Mouse (Mus musculus) embryonic facial prominence, embryonic 15.5 days (tissue): Measurements from ENCODE around the gene Mettl5. TPM values are rescaled to one million over a fixed set of nuclear protein-coding genes. Genes with fewer than 3 reads are reported as not detected.
A peak's percentile ranks its signal among the peaks of the same experiment; 100 is the strongest.
"Not testable (repeated sequence)": the region's sequence is repeated elsewhere in the genome, so short reads cannot be mapped to it uniquely, and the experiment has no call there.

Experiments used
- ATAC-seq: fragments of 200-750 bp; cut with Nextera tagmentation; 2 replicates; pipeline ENCODE4 v1.8.0; 2017; ENCODE audit warnings: low read depth, moderate TSS enrichment; ENCODE audit not compliant: insufficient number of reproducible peaks, low FRiP score, low TSS enrichment
- H3K27ac ChIP-seq: fragments of 300-500 bp; sonication (generic); replicated peaks from 2 replicates; pipeline ENCODE4 v1.5.1; 2015; ENCODE audit warnings: mild to moderate bottlenecking, inconsistent platforms
- H3K27me3 ChIP-seq: fragments of 300-500 bp; sonication (generic); 2 replicates; pipeline ENCODE4 v1.6.1; 2015; ENCODE audit warnings: inconsistent platforms
- H3K36me3 ChIP-seq: fragments of 300-500 bp; sonication (generic); 2 replicates; pipeline ENCODE4 v1.6.1; 2015; ENCODE audit warnings: mild to moderate bottlenecking, inconsistent platforms
- H3K4me1 ChIP-seq: fragments of 300-500 bp; sonication (generic); 2 replicates; pipeline ENCODE4 v1.6.1; 2015; ENCODE audit warnings: inconsistent platforms
- H3K4me2 ChIP-seq: fragments of 300-500 bp; sonication (generic); replicated peaks from 2 replicates; pipeline ENCODE4 v1.6.1; 2015; ENCODE audit warnings: mild to moderate bottlenecking, inconsistent platforms
- H3K4me3 ChIP-seq: fragments of 300-500 bp; sonication (generic); replicated peaks from 2 replicates; pipeline ENCODE4 v1.5.1; 2015; ENCODE audit warnings: mild to moderate bottlenecking, inconsistent platforms
- H3K9ac ChIP-seq: fragments of 300-500 bp; sonication (generic); 2 replicates; pipeline ENCODE4 v1.6.1; 2015; ENCODE audit warnings: inconsistent platforms
- H3K9me3 ChIP-seq: fragments of 300-500 bp; sonication (generic); replicated peaks from 2 replicates; pipeline ENCODE4 v1.6.1; 2016; ENCODE audit warnings: inconsistent platforms
- WGBS: fragments of 180-500 bp; shearing (Covaris S2); methylation state at CpG from one replicate; pipeline ENCODE4 v1.1.7; 2015; 5-methylcytosine and 5-hydroxymethylcytosine counted together
- polyA plus RNA-seq: library from polyadenylated mRNA; unstranded; fragments of >200 nt; fragmentation: Nextera tagmentation; extraction: Ambion mirVana; gene quantifications from 2 replicates; pipeline ENCODE4 v1.2.1, GENCODE M21; 2015

Mettl5 gene
- 35.8 and 36.6 TPM in 2 replicates for polyA plus RNA-seq

DNA sequence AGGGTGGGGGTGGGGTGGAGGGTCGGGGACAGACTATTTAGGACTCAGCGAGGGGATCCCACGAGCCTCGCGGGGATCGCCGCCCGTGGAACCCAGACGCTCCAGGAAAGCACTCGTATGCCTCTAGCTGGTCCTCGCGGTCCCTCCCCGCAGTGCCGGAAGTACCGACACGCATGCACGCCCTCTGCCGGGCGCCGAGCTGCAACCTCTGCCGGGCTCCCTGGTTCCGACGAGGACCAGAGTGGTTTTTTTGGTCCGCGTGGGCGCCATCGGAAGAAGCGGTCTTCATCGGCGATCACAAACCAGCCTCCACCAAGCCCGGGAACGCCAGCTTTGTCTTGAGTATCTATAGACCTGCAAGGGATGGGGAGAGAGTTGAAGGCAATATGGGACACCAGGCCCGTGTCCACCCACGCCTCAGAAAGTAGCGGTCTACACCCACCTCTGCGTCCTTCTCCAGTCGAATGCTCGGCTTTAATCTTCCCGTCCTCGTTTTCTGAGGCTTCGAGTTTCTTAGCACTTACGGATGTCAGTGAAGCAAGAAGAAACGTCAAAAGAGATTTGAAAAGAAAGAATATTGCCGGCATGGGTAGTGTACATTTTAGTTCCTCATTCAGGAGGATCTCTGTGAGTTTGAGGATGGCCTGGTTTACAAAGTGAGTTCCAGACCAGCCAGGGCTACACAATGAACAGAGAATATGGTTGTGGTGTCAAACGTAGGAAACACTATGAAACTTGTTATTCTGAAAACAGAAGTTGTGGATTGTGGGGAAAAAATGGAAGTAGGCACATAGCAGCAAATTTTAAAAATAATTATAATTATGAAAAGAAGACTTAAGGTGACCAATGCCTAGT lies at the start of gene Mettl5:
Gene Mettl5 (minus strand): TSS at position 165 of the 855 bp plus-strand sequence.
- peak; percentile 96 for ATAC-seq
- WGBS = 1% methylated on average over 45 of the region's 45 CpGs

DNA sequence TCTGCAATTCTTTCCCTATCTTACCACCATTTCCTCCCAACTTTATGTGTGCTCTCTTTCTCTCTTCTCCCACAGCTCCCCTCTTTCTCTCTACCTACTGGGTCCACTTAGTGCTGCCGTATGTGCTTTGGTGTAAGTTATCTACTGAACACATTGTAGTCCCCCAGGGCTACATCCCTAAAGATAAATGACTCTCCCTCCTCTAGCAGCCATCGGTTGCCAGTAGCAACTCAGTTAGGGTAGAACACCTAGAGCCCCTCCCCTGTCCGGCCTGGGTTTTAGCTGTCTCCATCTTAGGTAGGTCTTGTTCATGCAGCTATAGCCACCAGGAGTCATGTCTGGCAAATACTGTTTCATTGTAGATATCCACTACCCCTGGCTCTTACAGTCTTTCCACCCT lies 39.5 kb upstream of the Mettl5 start:
- H3K4me2 ChIP-seq = no peak overlapping the region
- no peak for ATAC-seq
- H3K9ac ChIP-seq = no peak overlapping the region
- H3K27ac ChIP-seq = no peak overlapping the region
- H3K4me3 ChIP-seq = no peak overlapping the region
- 86% methylated on average over 3 of the region's 3 CpGs for WGBS
- no peaks in the 10 kb centered on the region for H3K4me1 ChIP-seq
- H3K36me3 ChIP-seq = peaks cover 20% of the 10 kb centered on the region
- no peaks in the 10 kb centered on the region for H3K27me3 ChIP-seq
- H3K9me3 ChIP-seq = no peaks in the 10 kb centered on the region

More for the DNA sequence above, at the start of gene Mettl5:
- H3K9ac ChIP-seq = peak within 1 kb of the TSS; percentile 78
- peak within 1 kb of the TSS; percentile 90 for H3K27ac ChIP-seq
- H3K36me3 ChIP-seq = peaks cover 3% of the 10 kb centered on the region; the same call in 1 of the 2 replicates
- H3K4me1 ChIP-seq = peaks cover 10% of the 10 kb centered on the region
- H3K9me3 ChIP-seq = no peaks in the 10 kb centered on the region
- H3K4me2 ChIP-seq = peak within 1 kb of the TSS; percentile 68
- peak within 1 kb of the TSS; percentile 72 for H3K4me3 ChIP-seq
- H3K27me3 ChIP-seq = no peaks in the 10 kb centered on the region

DNA sequence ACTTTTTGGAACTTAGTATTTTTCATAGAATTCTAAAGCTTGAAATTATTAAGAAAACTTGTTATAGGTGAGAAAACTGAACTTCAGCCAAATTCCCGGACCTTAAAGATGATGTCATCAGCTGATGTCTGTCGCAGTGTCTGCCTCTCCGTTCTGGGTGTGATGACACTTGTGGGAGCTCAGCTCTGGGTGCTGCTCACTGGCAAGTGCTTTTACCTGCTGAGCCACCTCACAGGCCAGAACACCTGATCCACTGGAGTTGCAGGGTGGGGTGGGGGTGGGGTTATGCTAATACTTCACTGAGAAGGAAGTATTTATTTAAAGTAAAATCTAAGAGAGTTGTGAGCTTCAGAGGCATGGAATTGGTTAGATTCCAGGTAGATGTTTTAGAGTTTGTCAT lies 31.9 kb upstream of the Mettl5 start:
- H3K4me3 ChIP-seq = no peak overlapping the region
- H3K36me3 ChIP-seq = peaks cover 25% of the 10 kb centered on the region
- H3K9me3 ChIP-seq = no peaks in the 10 kb centered on the region
- no peak overlapping the region for H3K4me2 ChIP-seq
- ATAC-seq = no peak
- H3K27me3 ChIP-seq = no peaks in the 10 kb centered on the region
- no peaks in the 10 kb centered on the region for H3K4me1 ChIP-seq
- H3K9ac ChIP-seq = no peak overlapping the region
- no peak overlapping the region for H3K27ac ChIP-seq
- WGBS = 71% methylated on average over 3 of the region's 3 CpGs

DNA sequence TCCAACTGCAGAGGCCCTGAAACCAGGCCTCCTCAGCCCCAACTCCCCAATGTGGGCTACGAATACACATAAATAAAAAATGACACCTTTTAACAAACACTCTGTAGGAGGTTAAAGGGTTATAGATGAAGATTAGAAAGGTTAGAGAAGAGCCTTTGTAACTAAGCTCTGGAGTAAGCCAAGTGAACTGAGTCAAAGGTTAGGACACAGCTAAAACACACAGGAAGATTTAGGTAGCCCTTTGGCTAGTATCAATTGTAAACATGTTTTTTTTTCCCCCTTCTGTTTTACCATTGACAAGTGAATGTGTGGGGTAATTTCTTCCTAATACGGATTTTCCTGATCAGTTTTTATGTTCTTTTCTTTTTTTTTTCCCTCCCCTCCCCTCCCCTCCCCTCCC lies 27.4 kb upstream of the Mettl5 start:
- Histone ChIP-seq H3K9me3 (no peaks in the 10 kb centered on the region), H3K4me2 (no peak overlapping the region), H3K27ac (no peak overlapping the region), H3K9ac (no peak overlapping the region), H3K36me3 (peaks cover 12% of the 10 kb centered on the region), H3K27me3 (no peaks in the 10 kb centered on the region), H3K4me3 (no peak overlapping the region), H3K4me1 (no peaks in the 10 kb centered on the region)
- no peak for ATAC-seq
- 59% methylated on average over 2 of the region's 2 CpGs for WGBS

DNA sequence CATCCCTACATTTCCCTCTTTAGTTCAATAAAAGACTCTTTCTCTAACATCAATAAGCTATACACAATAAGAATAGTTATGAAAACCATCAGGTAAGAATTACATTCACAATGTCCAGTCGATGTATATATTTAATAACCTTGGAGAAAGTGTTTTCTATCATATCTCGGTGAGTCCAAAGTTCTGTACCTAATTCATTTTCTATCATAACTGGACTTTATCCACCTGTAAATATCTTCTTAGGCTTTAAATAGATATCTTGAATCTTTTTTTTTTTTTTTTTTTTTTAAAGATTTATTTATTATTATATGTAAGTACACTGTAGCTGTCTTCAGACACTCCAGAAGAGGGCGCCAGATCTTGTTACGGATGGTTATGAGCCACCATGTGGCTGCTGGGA lies 22.0 kb upstream of the Mettl5 start:
- not testable (repeated sequence) for H3K36me3 ChIP-seq, H3K4me1 ChIP-seq, H3K9me3 ChIP-seq, H3K27ac ChIP-seq, H3K4me3 ChIP-seq, ATAC-seq, H3K4me2 ChIP-seq, H3K27me3 ChIP-seq, H3K9ac ChIP-seq
- 80% methylated on average over 4 of the region's 4 CpGs for WGBS

DNA sequence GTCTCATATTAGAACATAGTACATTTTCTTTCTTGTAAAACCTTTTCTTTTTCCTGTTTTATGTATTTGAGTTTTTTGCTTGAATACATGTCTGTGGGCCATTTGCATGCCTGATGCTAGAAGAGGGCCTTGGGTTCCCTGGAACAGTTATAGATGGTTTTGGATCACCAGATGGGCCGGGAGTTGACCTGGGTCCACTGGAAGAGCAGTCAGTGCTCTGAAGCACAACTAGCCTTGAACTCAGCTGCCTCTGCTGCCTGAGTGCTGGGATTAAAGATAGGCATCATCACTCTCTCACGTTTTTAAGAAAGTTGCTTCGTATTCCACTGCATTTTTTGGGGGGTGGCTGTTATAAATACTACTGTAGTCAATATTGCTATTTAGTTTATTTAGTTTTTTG lies 18.1 kb upstream of the Mettl5 start:
- peaks cover 4% of the 10 kb centered on the region for H3K4me1 ChIP-seq
- H3K9ac ChIP-seq = no peak overlapping the region
- no peak overlapping the region for H3K4me2 ChIP-seq
- no peak overlapping the region for H3K4me3 ChIP-seq
- WGBS = 90% methylated on average over 3 of the region's 3 CpGs
- H3K36me3 ChIP-seq = peaks cover 12% of the 10 kb centered on the region; the same call in 1 of the 2 replicates
- no peak overlapping the region for H3K27ac ChIP-seq
- no peaks in the 10 kb centered on the region for H3K9me3 ChIP-seq
- ATAC-seq = no peak
- no peaks in the 10 kb centered on the region for H3K27me3 ChIP-seq

DNA sequence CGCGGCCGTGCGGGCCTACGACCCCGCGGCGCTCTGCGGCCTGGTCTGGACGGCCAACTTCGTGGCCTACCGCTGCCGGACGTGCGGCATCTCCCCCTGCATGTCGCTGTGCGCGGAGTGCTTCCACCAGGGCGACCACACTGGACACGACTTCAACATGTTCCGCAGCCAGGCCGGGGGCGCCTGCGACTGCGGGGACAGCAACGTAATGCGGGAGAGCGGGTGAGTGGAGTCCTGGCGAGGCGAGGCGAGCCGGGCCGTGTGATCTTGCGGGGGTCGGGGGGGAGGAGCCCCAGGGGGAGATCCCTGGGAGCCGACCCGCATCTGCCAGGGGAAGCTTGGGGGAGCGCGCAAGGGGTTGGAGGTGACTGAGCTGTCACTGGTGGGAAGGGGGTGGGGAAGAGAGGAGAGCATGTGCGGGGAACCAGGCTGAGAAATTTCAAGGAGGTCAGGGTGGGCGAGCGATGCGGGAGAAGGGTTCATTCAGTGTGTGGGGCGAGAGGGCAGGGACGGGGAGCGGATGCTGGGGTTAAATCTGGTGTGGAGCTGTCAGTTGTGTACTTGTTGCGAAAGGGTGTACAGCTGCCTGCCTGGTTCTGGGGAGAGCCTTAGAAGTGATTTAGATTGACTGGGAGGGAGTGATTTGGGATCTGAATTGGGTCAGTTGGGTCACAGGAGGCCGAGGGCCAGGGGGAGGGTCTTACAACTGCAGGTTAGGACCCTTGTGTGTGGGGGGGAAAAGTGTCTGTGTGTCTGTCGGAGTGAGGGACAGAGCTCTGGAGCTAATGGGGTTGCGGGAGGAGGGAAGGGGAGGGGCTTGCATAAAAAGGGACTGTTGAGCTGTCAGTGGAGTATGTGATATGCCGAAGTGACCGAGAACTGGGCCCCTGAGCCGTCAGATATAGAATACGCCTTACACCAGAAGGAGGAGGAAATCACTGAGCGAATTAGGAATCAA lies 12.5 kb upstream of the Mettl5 start:
- peak; percentile 5 for ATAC-seq
- Histone ChIP-seq H3K9me3 (no peaks in the 10 kb centered on the region), H3K27me3 (no peaks in the 10 kb centered on the region), H3K36me3 (0 out of 2 replicates have a peak, but pooled peaks cover 8% of the 10 kb centered on the region), H3K9ac (peak overlapping the region; percentile 100), H3K4me1 (peaks cover 8% of the 10 kb centered on the region), H3K27ac (peak overlapping the region; percentile 90), H3K4me3 (peak overlapping the region; percentile 99), H3K4me2 (peak overlapping the region; percentile 88)
- under 1% methylated on average over 54 of the region's 55 CpGs for WGBS

DNA sequence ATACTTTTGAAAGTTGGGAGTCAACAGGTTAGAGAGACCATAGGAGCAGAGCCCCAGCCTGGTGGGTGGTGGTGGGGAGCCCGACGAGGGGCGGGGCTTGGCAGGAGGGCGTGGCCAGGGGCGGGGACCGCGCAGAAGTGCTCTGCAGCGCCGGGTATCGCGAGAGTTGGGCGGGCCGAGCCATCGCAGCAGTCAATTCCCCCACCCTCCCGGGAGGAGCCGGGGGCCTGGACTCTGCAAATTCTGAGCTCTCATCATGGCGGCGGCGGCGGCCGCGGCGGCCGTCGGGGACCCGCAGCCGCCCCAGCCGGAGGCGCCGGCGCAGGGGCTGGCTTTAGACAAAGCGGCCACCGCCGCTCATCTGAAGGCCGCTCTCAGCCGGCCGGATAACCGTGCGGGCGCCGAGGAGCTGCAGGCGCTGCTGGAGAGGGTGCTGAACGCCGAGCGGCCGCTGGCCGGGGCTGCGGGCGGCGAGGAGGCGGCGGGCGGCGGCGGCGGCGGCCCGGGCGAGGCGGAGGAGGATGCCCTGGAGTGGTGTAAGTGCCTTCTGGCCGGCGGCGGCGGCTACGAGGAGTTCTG lies 11.7 kb upstream of the Mettl5 start, which contains the start of gene Ubr3:
Gene Ubr3 (plus strand): TSS at position 208 of the 579 bp plus-strand sequence.
- Histone ChIP-seq H3K27ac (peak within 1 kb of the TSS; percentile 90), H3K9me3 (no peaks in the 10 kb centered on the region), H3K36me3 (0 out of 2 replicates have a peak, but pooled peaks cover 6% of the 10 kb centered on the region), H3K9ac (peak within 1 kb of the TSS; percentile 100), H3K4me3 (peak within 1 kb of the TSS; percentile 99), H3K27me3 (no peaks in the 10 kb centered on the region), H3K4me2 (peak within 1 kb of the TSS; percentile 88), H3K4me1 (peaks cover 8% of the 10 kb centered on the region)
- peak; percentile 99 for ATAC-seq
- WGBS = under 1% methylated on average over 52 of the region's 65 CpGs

DNA sequence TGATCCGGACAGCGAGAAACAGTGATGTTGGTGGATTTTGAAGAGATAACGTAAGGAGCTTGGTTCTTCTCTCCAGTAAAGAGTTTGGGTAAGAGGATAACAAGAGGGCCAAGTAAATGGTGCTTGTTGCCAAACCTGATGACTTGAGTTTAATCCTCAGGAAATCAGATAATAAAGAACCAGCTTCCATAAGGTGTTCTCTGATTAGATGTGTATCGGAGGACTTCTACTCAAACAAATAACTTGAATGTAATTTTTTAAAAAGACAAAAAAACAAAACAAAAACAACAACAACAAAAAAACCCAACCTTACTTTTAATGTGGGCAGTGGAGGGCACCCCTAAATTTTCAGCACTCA lies 10.8 kb upstream of the Mettl5 start:
- H3K4me1 ChIP-seq = peaks cover 8% of the 10 kb centered on the region
- no peak for ATAC-seq
- 93% methylated on average over 4 of the region's 4 CpGs for WGBS
- H3K36me3 ChIP-seq = no peaks in the 10 kb centered on the region
- H3K27ac ChIP-seq = no peak overlapping the region
- H3K27me3 ChIP-seq = no peaks in the 10 kb centered on the region
- H3K4me2 ChIP-seq = no peak overlapping the region
- no peak overlapping the region for H3K9ac ChIP-seq
- no peaks in the 10 kb centered on the region for H3K9me3 ChIP-seq
- H3K4me3 ChIP-seq = no peak overlapping the region

DNA sequence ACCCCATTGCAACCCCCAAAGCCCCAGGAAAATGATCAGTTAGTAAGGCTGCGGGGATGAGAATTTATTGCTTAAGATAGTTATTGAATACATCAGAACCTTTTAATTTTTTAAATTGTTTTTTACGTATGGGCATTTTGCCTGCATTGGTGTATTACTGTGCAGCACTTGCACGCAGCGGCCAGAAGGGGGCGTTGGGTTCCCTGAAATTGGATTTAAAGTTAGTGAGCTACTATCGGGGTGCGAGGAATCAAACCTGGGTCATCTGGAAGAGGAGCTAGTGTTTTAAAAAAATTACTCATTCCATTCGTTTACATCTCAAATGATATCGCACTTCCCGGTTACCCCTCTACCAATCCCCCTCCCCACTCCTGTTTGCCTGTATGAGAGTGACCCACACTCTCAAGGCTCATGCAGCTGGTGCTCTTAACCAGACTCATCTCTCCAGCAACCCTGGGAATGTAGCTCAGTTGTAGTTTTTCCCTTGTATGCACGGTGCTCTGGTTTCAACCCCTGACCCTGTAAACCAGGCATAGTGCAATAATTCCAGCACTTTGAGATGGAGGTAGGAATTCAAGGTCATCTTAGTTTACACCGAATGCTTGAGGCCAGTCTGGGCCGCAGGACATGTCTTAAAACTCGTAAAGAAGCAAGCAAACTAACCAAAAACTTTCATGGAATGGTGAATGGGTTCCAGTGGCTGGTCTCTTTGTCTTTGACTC lies 10.2 kb upstream of the Mettl5 start:
- Histone ChIP-seq H3K9me3 (no peaks in the 10 kb centered on the region), H3K27me3 (no peaks in the 10 kb centered on the region), H3K4me2 (no peak overlapping the region), H3K4me1 (peaks cover 8% of the 10 kb centered on the region), H3K36me3 (no peaks in the 10 kb centered on the region), H3K4me3 (no peak overlapping the region), H3K27ac (no peak overlapping the region), H3K9ac (no peak overlapping the region)
- 60% methylated on average over 14 of the region's 14 CpGs for WGBS
- no peak for ATAC-seq
